Mouse (Mus musculus) cerebellum, adult 2 months (tissue): ENCODE results near the gene Large2.

Experiments
- CTCF ChIP-seq: fragments of 200-500 bp; IDR thresholded peaks from 2 replicates; pipeline ENCODE4 v1.5.1; 2011; ENCODE audit warnings: low read depth, mild to moderate bottlenecking, control low read depth, low read length, moderate library complexity, borderline replicate concordance; ENCODE audit not compliant: insufficient read depth
- POLR2A ChIP-seq: fragments of 200-500 bp; IDR thresholded peaks from 2 replicates; pipeline ENCODE4 v1.6.1; 2011; ENCODE audit warnings: low read length, control low read depth, borderline replicate concordance; ENCODE audit not compliant: insufficient read depth

- TF ChIP-seq CTCF (no peak), POLR2A (no peak)
Measured at GRCm38 (mm10) chr2:92317228-92317627, 57.4 kb downstream of the Large2 start.
